Mouse (Mus musculus) hindbrain, embryonic 11.5 days (tissue): ENCODE data around the gene Bcap29. TPM values are rescaled to one million over a fixed set of nuclear protein-coding genes. Genes with fewer than 3 reads are reported as not detected.
"Not testable (repeated sequence)": the region's sequence is repeated elsewhere in the genome, so short reads cannot be mapped to it uniquely, and the experiment has no call there.

ENCODE experiments used
- ATAC-seq: fragments of 200-750 bp; cut with Nextera tagmentation; 2 replicates; pipeline ENCODE4 v1.8.0; 2017; ENCODE audit warnings: mild to moderate bottlenecking, moderate TSS enrichment, moderate library complexity; ENCODE audit not compliant: low FRiP score
- DNase-seq: peaks from one replicate; pipeline ENCODE4 v3.0.0-alpha.2; 2015; ENCODE audit warnings: low spot score
- H3K27ac ChIP-seq: fragments of 300-500 bp; sonication (generic); 2 replicates; pipeline ENCODE4 v1.5.1; 2014; ENCODE audit warnings: mild to moderate bottlenecking, low read depth, low read length
- H3K27me3 ChIP-seq: fragments of 300-500 bp; sonication (generic); 2 replicates; pipeline ENCODE4 v1.6.1; 2014; ENCODE audit warnings: mild to moderate bottlenecking, low read length, moderate library complexity, mixed read lengths; ENCODE audit not compliant: control insufficient read depth, insufficient read depth
- H3K36me3 ChIP-seq: fragments of 300-500 bp; sonication (generic); 2 replicates; pipeline ENCODE4 v1.6.1; 2014; ENCODE audit warnings: mild to moderate bottlenecking, low read length, moderate library complexity, mixed read lengths; ENCODE audit not compliant: control insufficient read depth, insufficient read depth
- H3K4me1 ChIP-seq: fragments of 300-500 bp; sonication (generic); replicated peaks from 2 replicates; pipeline ENCODE4 v1.6.1; 2014; ENCODE audit warnings: low read length, mixed read lengths; ENCODE audit not compliant: control insufficient read depth, insufficient read depth
- H3K4me2 ChIP-seq: fragments of 300-500 bp; sonication (generic); replicated peaks from 2 replicates; pipeline ENCODE4 v1.6.1; 2014; ENCODE audit warnings: mild to moderate bottlenecking, low read depth, low read length
- H3K4me3 ChIP-seq: fragments of 300-500 bp; sonication (generic); 2 replicates; pipeline ENCODE4 v1.5.1; 2014; ENCODE audit warnings: low read depth, low read length
- H3K9ac ChIP-seq: fragments of 300-500 bp; sonication (generic); 2 replicates; pipeline ENCODE4 v1.6.1; 2014; ENCODE audit warnings: low read depth, low read length
- H3K9me3 ChIP-seq: fragments of 300-500 bp; sonication (generic); 2 replicates; pipeline ENCODE4 v1.6.1; 2016; ENCODE audit warnings: low read length; ENCODE audit not compliant: control insufficient read depth
- WGBS: fragments of 180-500 bp; shearing (Covaris S2); extraction: QIAGEN DNeasy Blood & Tissue Kit; methylation state at CpG from one replicate; pipeline ENCODE4 v1.1.7; 2014; 5-methylcytosine and 5-hydroxymethylcytosine counted together
- polyA plus RNA-seq: library from polyadenylated mRNA; unstranded; fragments of >200 nt; fragmentation: Nextera tagmentation; extraction: Ambion mirVana; gene quantifications from 2 replicates; pipeline ENCODE4 v1.2.1, GENCODE M21; 2014

Bcap29 gene
- polyA plus RNA-seq, 1 experiment from 2014 or later, result 27.3 TPM

- not testable (repeated sequence) for H3K9me3 ChIP-seq, H3K4me1 ChIP-seq, H3K4me3 ChIP-seq, H3K27ac ChIP-seq, ATAC-seq, H3K4me2 ChIP-seq, DNase-seq, H3K27me3 ChIP-seq, H3K9ac ChIP-seq, H3K36me3 ChIP-seq
- WGBS, result 30% methylated on average over 10 of the region's 10 CpGs
These were observed 66.9 kb downstream of the Bcap29 start for GRCm38 (mm10) chr12:31567535-31567934.

GRCm38 (mm10) chr12:31560712-31561111 lies 73.7 kb downstream of the Bcap29 start:
- Histone ChIP-seq H3K27me3 (peaks cover 29% of the 10 kb centered on the region), H3K27ac (no peak overlapping the region), H3K4me1 (peaks cover 4% of the 10 kb centered on the region), H3K9me3 (no peaks in the 10 kb centered on the region), H3K36me3 (no peaks in the 10 kb centered on the region), H3K4me2 (no peak overlapping the region), H3K9ac (no peak overlapping the region), H3K4me3 (no peak overlapping the region)
- DNase-seq, result no peak
- ATAC-seq, result no peak
- WGBS, result 76% methylated on average over 5 of the region's 5 CpGs

GRCm38 (mm10) chr12:31560002-31560401 lies 74.5 kb downstream of the Bcap29 start:
- H3K4me1 ChIP-seq, result peaks cover 4% of the 10 kb centered on the region
- no peak overlapping the region for H3K27ac ChIP-seq
- H3K4me2 ChIP-seq, result peak overlapping the region; percentile 99
- H3K36me3 ChIP-seq, result no peaks in the 10 kb centered on the region
- H3K4me3 ChIP-seq, result peak overlapping the region; percentile 50; the same call in 1 of the 2 replicates
- WGBS, result 16% methylated on average over 5 of the region's 5 CpGs
- ATAC-seq, result no peak
- DNase-seq, result no peak
- H3K9me3 ChIP-seq, result no peaks in the 10 kb centered on the region
- no peak overlapping the region for H3K9ac ChIP-seq
- peaks cover 29% of the 10 kb centered on the region for H3K27me3 ChIP-seq

GRCm38 (mm10) chr12:31554371-31554770 lies 80.1 kb downstream of the Bcap29 start:
- 91% methylated on average over 1 of the region's 1 CpGs for WGBS
- peaks cover 14% of the 10 kb centered on the region for H3K27me3 ChIP-seq
- DNase-seq, result no peak

GRCm38 (mm10) chr12:31551252-31551651 lies 83.2 kb downstream of the Bcap29 start:
- Histone ChIP-seq H3K9ac (no peak overlapping the region), H3K4me3 (no peak overlapping the region), H3K4me1 (no peaks in the 10 kb centered on the region), H3K9me3 (no peaks in the 10 kb centered on the region), H3K4me2 (no peak overlapping the region), H3K27me3 (peaks cover 4% of the 10 kb centered on the region; the same call in 1 of the 2 replicates), H3K36me3 (no peaks in the 10 kb centered on the region), H3K27ac (no peak overlapping the region)
- no peak for DNase-seq
- no peak for ATAC-seq
- WGBS, result 85% methylated on average over 1 of the region's 1 CpGs

More at GRCm38 (mm10) chr12:31554371-31554770, 80.1 kb downstream of the Bcap29 start:
- Histone ChIP-seq H3K27ac (no peak overlapping the region), H3K4me1 (no peaks in the 10 kb centered on the region; the same call in 1 of the 2 replicates), H3K9ac (no peak overlapping the region), H3K4me2 (no peak overlapping the region), H3K36me3 (no peaks in the 10 kb centered on the region), H3K4me3 (no peak overlapping the region), H3K9me3 (no peaks in the 10 kb centered on the region)
- no peak for ATAC-seq

- ATAC-seq, result no peak
- Histone ChIP-seq H3K9me3 (no peaks in the 10 kb centered on the region), H3K9ac (no peak overlapping the region), H3K4me1 (no peaks in the 10 kb centered on the region), H3K27ac (no peak overlapping the region), H3K36me3 (no peaks in the 10 kb centered on the region), H3K4me2 (no peak overlapping the region), H3K4me3 (no peak overlapping the region), H3K27me3 (no peaks in the 10 kb centered on the region)
- DNase-seq, result no peak
- WGBS, result 68% methylated on average over 1 of the region's 1 CpGs
These were observed 88.4 kb downstream of the Bcap29 start for GRCm38 (mm10) chr12:31546061-31546460.

GRCm38 (mm10) chr12:31545219-31545618 lies 89.2 kb downstream of the Bcap29 start:
- no peak for ATAC-seq
- H3K36me3 ChIP-seq, result no peaks in the 10 kb centered on the region
- 48% methylated on average over 2 of the region's 2 CpGs for WGBS

GRCm38 (mm10) chr12:31541541-31541940 lies 92.9 kb downstream of the Bcap29 start:
- Histone ChIP-seq H3K4me1 (no peaks in the 10 kb centered on the region), H3K36me3 (no peaks in the 10 kb centered on the region), H3K27ac (no peak overlapping the region), H3K27me3 (no peaks in the 10 kb centered on the region), H3K4me2 (no peak overlapping the region), H3K4me3 (no peak overlapping the region), H3K9ac (no peak overlapping the region), H3K9me3 (no peaks in the 10 kb centered on the region)
- no peak for ATAC-seq
- WGBS, result 79% methylated on average over 5 of the region's 5 CpGs
- DNase-seq, result no peak

More at GRCm38 (mm10) chr12:31545219-31545618, 89.2 kb downstream of the Bcap29 start:
- no peak overlapping the region for H3K4me2 ChIP-seq
- no peak overlapping the region for H3K4me3 ChIP-seq
- H3K27ac ChIP-seq, result no peak overlapping the region
- H3K4me1 ChIP-seq, result no peaks in the 10 kb centered on the region
- H3K27me3 ChIP-seq, result no peaks in the 10 kb centered on the region
- DNase-seq, result no peak
- no peak overlapping the region for H3K9ac ChIP-seq
- H3K9me3 ChIP-seq, result no peaks in the 10 kb centered on the region
